Mouse (Mus musculus) CH12.LX (cell line): ENCODE measurements at regions not wholly inside any gene's neighbourhood (a gene's known extent, or its start where the extent isn't known, plus 50 kb on each side); places are given as distances from the start of the nearest gene placed in this dataset.

Experiments
- CHD2 ChIP-seq: IDR thresholded peaks from 2 replicates; pipeline ENCODE4 v1.6.1; 2011; ENCODE audit warnings: low read length, improper control_type of control experiment
- CTCF ChIP-seq, 2 experiments: IDR thresholded peaks in 1 of 2; conservative IDR thresholded peaks in 1 of 2; 2 replicates each; pipeline ENCODE4 v1.5.1; 2011 to 2012; ENCODE audit warnings: low read depth in 2 of 2, low read length in 2 of 2, improper control_type of control experiment in 1 of 2, inconsistent platforms in 1 of 2, mild to moderate bottlenecking in 1 of 2, moderate library complexity in 1 of 2
- EP300 ChIP-seq: IDR thresholded peaks from 2 replicates; pipeline ENCODE4 v1.6.1; 2011; ENCODE audit warnings: low read length, improper control_type of control experiment
- ETS1 ChIP-seq: conservative IDR thresholded peaks from 2 replicates; pipeline ENCODE4 v1.6.1; 2012; ENCODE audit warnings: low read depth, mild to moderate bottlenecking, inconsistent platforms, low read length, improper control_type of control experiment, moderate library complexity
- JUN ChIP-seq: IDR thresholded peaks from 2 replicates; pipeline ENCODE4 v1.6.1; 2011; ENCODE audit warnings: low read depth, mild to moderate bottlenecking, low read length, improper control_type of control experiment, moderate library complexity; ENCODE audit not compliant: insufficient read depth
- POLR2A ChIP-seq: IDR thresholded peaks from 2 replicates; pipeline ENCODE4 v1.6.1; 2011; ENCODE audit warnings: low read depth, mild to moderate bottlenecking, improper control_type of control experiment, low read length
- POLR2AphosphoS2 ChIP-seq: IDR thresholded peaks from 2 replicates; pipeline ENCODE4 v1.6.1; 2011; ENCODE audit warnings: low read depth, low read length, improper control_type of control experiment
- TBP ChIP-seq: conservative IDR thresholded peaks from 2 replicates; pipeline ENCODE4 v1.6.1; 2011; ENCODE audit warnings: low read depth, low read length, improper control_type of control experiment
- UBTF ChIP-seq: IDR thresholded peaks from 2 replicates; pipeline ENCODE4 v1.6.1; 2012; ENCODE audit warnings: low read depth, mild to moderate bottlenecking, inconsistent platforms, low read length, improper control_type of control experiment, moderate library complexity

GRCm38 (mm10) chr5:4474255-4474654 is 282.1 kb downstream of the Mterf1b start:
- TF ChIP-seq CTCF (conservative IDR thresholded peaks at IDR 0.05 in 1 of 2, IDR thresholded peaks at IDR 0.05 in 1 of 2; ENCODE audit: low read depth in 2 of 2, low read length in 2 of 2) (no peak), POLR2AphosphoS2 (no peak), POLR2A (no peak), ETS1 (no peak), UBTF (no peak), TBP (no peak), JUN (no peak), CHD2 (no peak), EP300 (no peak)
